Mouse (Mus musculus): ENCODE measurements around the gene Apc2. TPM values are rescaled to one million over a fixed set of nuclear protein-coding genes. Genes with fewer than 3 reads are reported as not detected.

Apc2 gene
- polyA plus RNA-seq, 1 experiment, result 4.1 TPM

DNA sequence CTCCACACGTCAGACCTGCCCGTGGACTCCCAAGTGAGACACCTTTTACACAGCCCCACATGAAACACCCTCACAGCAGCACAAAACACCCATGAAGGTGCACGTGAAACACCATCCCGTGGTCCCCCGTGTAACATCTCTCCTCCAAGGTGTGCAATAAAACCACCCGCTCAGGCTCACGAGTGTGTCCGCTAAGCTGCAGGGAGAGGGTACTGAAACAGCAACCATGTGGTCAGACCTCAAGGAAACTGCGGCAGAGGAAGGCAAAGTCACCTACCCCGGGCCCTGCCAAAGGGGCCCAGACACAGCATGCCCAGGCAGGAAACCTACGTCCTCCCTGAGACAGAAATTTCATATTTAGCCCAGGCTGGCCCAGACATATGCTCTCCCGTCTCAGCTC lies 40.5 kb downstream of the Apc2 start:
- H3K4me3 ChIP-seq (replicated peaks; ENCODE audit: extremely low read depth, low read depth, low read length), result no peak overlapping the region
- peaks cover 2% of the 10 kb centered on the region; the same call in 1 of the 2 replicates for H3K4me1 ChIP-seq (ENCODE audit: control insufficient read depth, insufficient read depth, low read length)
- DNase-seq, result no peak
- WGBS, result 82% methylated on average over 12 of the region's 12 CpGs
- TF ChIP-seq POLR2A (IDR thresholded peaks at IDR 0.05; ENCODE audit: borderline replicate concordance, extremely low read depth, low read depth, low read length), result no peak
- no peak for TF ChIP-seq CTCF (IDR thresholded peaks at IDR 0.05; ENCODE audit: insufficient read depth, low read length)

GRCm38 (mm10) chr10:80339941-80340750 lies 44.4 kb downstream of the Apc2 start:
- peak; percentile 87 for DNase-seq
- WGBS, result 20% methylated on average over 19 of the region's 19 CpGs
- H3K4me1 ChIP-seq (ENCODE audit: control insufficient read depth, insufficient read depth, low read length), result peaks cover 22% of the 10 kb centered on the region

DNA sequence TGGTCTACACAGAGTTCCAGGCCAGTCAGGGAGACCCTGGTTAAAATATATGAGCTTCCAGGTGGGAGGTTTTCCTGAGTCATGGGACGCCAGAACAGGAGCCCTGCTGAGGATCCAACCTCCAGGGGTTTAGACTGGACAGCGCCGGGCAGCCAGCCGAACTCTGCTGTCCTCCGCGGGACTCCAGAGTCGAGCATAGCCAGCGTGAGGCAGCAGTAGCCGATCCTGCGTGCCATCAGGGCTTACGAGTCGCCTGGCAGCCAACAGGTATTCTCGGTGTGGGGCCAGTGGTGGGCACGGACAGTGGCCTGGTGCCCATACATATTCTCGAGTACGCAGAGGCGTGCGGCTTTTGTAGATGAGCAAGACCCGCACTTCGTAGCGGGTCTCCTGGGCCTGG lies 45.2 kb downstream of the Apc2 start:
- no peak for DNase-seq
- peaks cover 29% of the 10 kb centered on the region for H3K4me1 ChIP-seq (ENCODE audit: control insufficient read depth, insufficient read depth, low read length)
- H3K4me3 ChIP-seq (replicated peaks; ENCODE audit: extremely low read depth, low read depth, low read length), result no peak overlapping the region
- WGBS, result 56% methylated on average over 21 of the region's 21 CpGs
- TF ChIP-seq CTCF (IDR thresholded peaks at IDR 0.05; ENCODE audit: insufficient read depth, low read length), result no peak
- TF ChIP-seq POLR2A (IDR thresholded peaks at IDR 0.05; ENCODE audit: borderline replicate concordance, extremely low read depth, low read depth, low read length), result no peak

More at GRCm38 (mm10) chr10:80339941-80340750, 44.4 kb downstream of the Apc2 start:
- H3K4me3 ChIP-seq (replicated peaks; ENCODE audit: extremely low read depth, low read depth, low read length), result no peak overlapping the region
- no peak; the same call in 1 of the 2 replicates for TF ChIP-seq POLR2A (IDR thresholded peaks at IDR 0.05; ENCODE audit: borderline replicate concordance, extremely low read depth, low read depth, low read length)
- TF ChIP-seq CTCF (IDR thresholded peaks at IDR 0.05; ENCODE audit: insufficient read depth, low read length), result peak; percentile 90

GRCm38 (mm10) chr10:80341491-80342304 lies 45.9 kb downstream of the Apc2 start:
- TF ChIP-seq POLR2A (IDR thresholded peaks at IDR 0.05; ENCODE audit: borderline replicate concordance, extremely low read depth, low read depth, low read length), result no peak
- no peak for TF ChIP-seq CTCF (IDR thresholded peaks at IDR 0.05; ENCODE audit: insufficient read depth, low read length)
- H3K4me1 ChIP-seq (ENCODE audit: control insufficient read depth, insufficient read depth, low read length), result peaks cover 29% of the 10 kb centered on the region
- no peak overlapping the region for H3K4me3 ChIP-seq (replicated peaks; ENCODE audit: extremely low read depth, low read depth, low read length)
- WGBS, result 22% methylated on average over 47 of the region's 47 CpGs
- no peak for DNase-seq

- peak overlapping the region; percentile 29 for H3K4me3 ChIP-seq (replicated peaks; ENCODE audit: extremely low read depth, low read depth, low read length)
- WGBS, result 16% methylated on average over 26 of the region's 26 CpGs
- TF ChIP-seq CTCF (IDR thresholded peaks at IDR 0.05; ENCODE audit: insufficient read depth, low read length), result no peak
- TF ChIP-seq POLR2A (IDR thresholded peaks at IDR 0.05; ENCODE audit: borderline replicate concordance, extremely low read depth, low read depth, low read length), result no peak
Observed at GRCm38 (mm10) chr10:80342305-80342748, 46.5 kb downstream of the Apc2 start.

GRCm38 (mm10) chr10:80342749-80343424 lies 47.1 kb downstream of the Apc2 start:
- Histone ChIP-seq H3K4me1 (ENCODE audit: control insufficient read depth, insufficient read depth, low read length) (peaks cover 35% of the 10 kb centered on the region), H3K4me3 (replicated peaks; ENCODE audit: extremely low read depth, low read depth, low read length) (peak overlapping the region; percentile 46)
- DNase-seq, result no peak
- TF ChIP-seq POLR2A (IDR thresholded peaks at IDR 0.05; ENCODE audit: borderline replicate concordance, extremely low read depth, low read depth, low read length), result no peak
- no peak for TF ChIP-seq CTCF (IDR thresholded peaks at IDR 0.05; ENCODE audit: insufficient read depth, low read length)
- 2% methylated on average over 32 of the region's 33 CpGs for WGBS

More at GRCm38 (mm10) chr10:80342305-80342748, 46.5 kb downstream of the Apc2 start:
- no peak for DNase-seq
- peaks cover 29% of the 10 kb centered on the region for H3K4me1 ChIP-seq (ENCODE audit: control insufficient read depth, insufficient read depth, low read length)

- WGBS, result 36% methylated on average over 13 of the region's 13 CpGs
- TF ChIP-seq CTCF (IDR thresholded peaks at IDR 0.05; ENCODE audit: insufficient read depth, low read length), result no peak
- no peak for TF ChIP-seq POLR2A (IDR thresholded peaks at IDR 0.05; ENCODE audit: borderline replicate concordance, extremely low read depth, low read depth, low read length)
- no peak overlapping the region for H3K4me3 ChIP-seq (replicated peaks; ENCODE audit: extremely low read depth, low read depth, low read length)
- DNase-seq, result no peak
- H3K4me1 ChIP-seq (ENCODE audit: control insufficient read depth, insufficient read depth, low read length), result peaks cover 38% of the 10 kb centered on the region
Observed at GRCm38 (mm10) chr10:80343425-80343895, 47.7 kb downstream of the Apc2 start.

- DNase-seq, result no peak
- Histone ChIP-seq H3K4me1 (ENCODE audit: control insufficient read depth, insufficient read depth, low read length) (peaks cover 38% of the 10 kb centered on the region), H3K4me3 (replicated peaks; ENCODE audit: extremely low read depth, low read depth, low read length) (peak overlapping the region; percentile 25)
- TF ChIP-seq CTCF (IDR thresholded peaks at IDR 0.05; ENCODE audit: insufficient read depth, low read length) (no peak), POLR2A (IDR thresholded peaks at IDR 0.05; ENCODE audit: borderline replicate concordance, extremely low read depth, low read depth, low read length) (peak; percentile 40; the same call in 1 of the 2 replicates)
- WGBS, result 16% methylated on average over 9 of the region's 9 CpGs
Observed at GRCm38 (mm10) chr10:80344131-80344661, 48.4 kb downstream of the Apc2 start.
